Mouse (Mus musculus) spleen, adult 2 months (tissue): Measurements from ENCODE around the gene Cxcl9.

ENCODE experiments used
- CTCF ChIP-seq: fragments of 200-500 bp; IDR thresholded peaks from 2 replicates; pipeline ENCODE4 v1.5.1; 2011; ENCODE audit warnings: mild to moderate bottlenecking, inconsistent platforms; ENCODE audit not compliant: insufficient read depth, insufficient read length, insufficient replicate concordance; ENCODE audit errors: extremely low read depth
- POLR2A ChIP-seq: fragments of 200-500 bp; IDR thresholded peaks from 2 replicates; pipeline ENCODE4 v1.6.1; 2011; ENCODE audit warnings: low read depth, low read length, inconsistent platforms

DNA sequence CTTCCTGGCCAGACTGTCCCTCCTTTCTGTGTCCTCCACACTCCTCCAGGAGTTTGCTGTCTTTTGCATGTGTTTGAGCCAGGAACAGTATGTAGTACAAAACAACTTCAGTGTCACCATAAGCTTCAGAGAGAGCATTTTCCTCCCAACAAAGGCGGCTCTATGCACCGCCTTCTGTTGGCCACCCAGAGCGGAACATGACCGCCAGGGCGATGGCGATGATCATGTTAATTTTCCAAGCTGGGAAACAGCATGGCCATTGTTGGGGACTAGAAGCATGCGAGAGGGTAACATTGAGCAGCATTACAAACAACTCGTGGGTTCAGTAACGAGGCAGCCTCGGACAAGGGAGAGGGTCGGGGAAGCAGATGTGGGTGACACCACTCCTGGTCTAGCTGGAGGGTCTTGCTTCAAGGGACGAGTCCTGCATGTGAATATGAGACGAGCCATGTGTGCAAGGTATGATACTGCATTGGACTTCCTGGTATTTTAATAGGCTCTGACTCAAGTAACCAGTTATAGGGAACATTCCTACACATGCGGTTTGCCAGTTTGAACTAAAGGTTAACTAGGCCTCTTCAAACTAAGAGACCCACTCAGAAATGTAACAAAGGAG is 43.6 kb upstream of the Cxcl9 start:
- TF ChIP-seq CTCF (no peak), POLR2A (no peak)
